Mouse (Mus musculus) bone marrow macrophage, adult 2 months (primary cell): ENCODE data around the gene Syt16.

Experiments used
- CTCF ChIP-seq: IDR thresholded peaks from 2 replicates; pipeline ENCODE4 v1.5.1; 2012; ENCODE audit warnings: low read depth, mild to moderate bottlenecking, low read length, moderate library complexity
- POLR2A ChIP-seq: IDR thresholded peaks from 2 replicates; pipeline ENCODE4 v1.6.1; 2012; ENCODE audit warnings: mild to moderate bottlenecking, low read depth, low read length, borderline replicate concordance

DNA sequence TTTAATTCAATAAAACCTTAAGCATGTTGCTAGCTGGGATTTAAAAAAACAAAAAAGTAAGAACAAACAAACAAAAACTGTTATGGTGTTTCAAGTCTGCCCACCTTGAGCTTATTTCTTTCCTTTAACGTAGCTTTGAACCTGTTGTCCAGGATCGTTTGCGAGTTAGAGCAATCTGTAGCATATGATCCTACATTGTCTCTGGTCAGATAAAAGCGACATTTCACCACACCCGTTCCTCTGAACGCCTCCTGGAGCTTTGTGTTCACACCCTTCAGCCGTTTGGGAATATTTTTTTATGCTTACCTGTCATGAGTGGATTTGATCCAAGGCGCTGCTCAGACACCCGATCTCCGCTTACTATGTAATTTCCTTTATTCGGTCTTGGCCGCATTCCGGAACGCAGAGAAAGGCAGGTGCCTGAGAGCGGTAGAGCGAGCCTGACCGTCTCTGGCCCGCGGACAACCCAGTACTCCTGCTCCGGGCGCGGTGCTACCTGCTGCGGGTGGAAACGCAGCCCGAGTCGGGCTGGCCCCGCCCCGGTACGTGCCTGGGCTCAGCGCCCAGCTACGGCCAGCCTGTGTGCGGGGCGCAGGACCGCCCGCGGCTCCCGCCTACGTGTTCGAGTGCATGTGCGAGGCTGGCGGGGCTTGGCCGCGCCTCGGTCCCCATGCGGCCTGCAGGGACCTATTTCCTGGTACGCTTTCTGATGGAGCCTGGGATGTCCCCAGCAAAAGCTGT is 48.0 kb upstream of the Syt16 start:
- TF ChIP-seq CTCF (no peak), POLR2A (no peak)
